Mouse (Mus musculus) hindbrain, embryonic 11.5 days (tissue): ENCODE measurements around the gene Nxpe3. TPM values are rescaled to one million over a fixed set of nuclear protein-coding genes. Genes with fewer than 3 reads are reported as not detected.
A peak's percentile ranks its signal among the peaks of the same experiment; 100 is the strongest.

ENCODE experiments used
- ATAC-seq: fragments of 200-750 bp; cut with Nextera tagmentation; 2 replicates; pipeline ENCODE4 v1.8.0; 2017; ENCODE audit warnings: mild to moderate bottlenecking, moderate TSS enrichment, moderate library complexity; ENCODE audit not compliant: low FRiP score
- DNase-seq: peaks from one replicate; pipeline ENCODE4 v3.0.0-alpha.2; 2015; ENCODE audit warnings: low spot score
- H3K27ac ChIP-seq: fragments of 300-500 bp; sonication (generic); 2 replicates; pipeline ENCODE4 v1.5.1; 2014; ENCODE audit warnings: mild to moderate bottlenecking, low read depth, low read length
- H3K27me3 ChIP-seq: fragments of 300-500 bp; sonication (generic); 2 replicates; pipeline ENCODE4 v1.6.1; 2014; ENCODE audit warnings: mild to moderate bottlenecking, low read length, moderate library complexity, mixed read lengths; ENCODE audit not compliant: control insufficient read depth, insufficient read depth
- H3K36me3 ChIP-seq: fragments of 300-500 bp; sonication (generic); 2 replicates; pipeline ENCODE4 v1.6.1; 2014; ENCODE audit warnings: mild to moderate bottlenecking, low read length, moderate library complexity, mixed read lengths; ENCODE audit not compliant: control insufficient read depth, insufficient read depth
- H3K4me1 ChIP-seq: fragments of 300-500 bp; sonication (generic); replicated peaks from 2 replicates; pipeline ENCODE4 v1.6.1; 2014; ENCODE audit warnings: low read length, mixed read lengths; ENCODE audit not compliant: control insufficient read depth, insufficient read depth
- H3K4me2 ChIP-seq: fragments of 300-500 bp; sonication (generic); replicated peaks from 2 replicates; pipeline ENCODE4 v1.6.1; 2014; ENCODE audit warnings: mild to moderate bottlenecking, low read depth, low read length
- H3K4me3 ChIP-seq: fragments of 300-500 bp; sonication (generic); 2 replicates; pipeline ENCODE4 v1.5.1; 2014; ENCODE audit warnings: low read depth, low read length
- H3K9ac ChIP-seq: fragments of 300-500 bp; sonication (generic); 2 replicates; pipeline ENCODE4 v1.6.1; 2014; ENCODE audit warnings: low read depth, low read length
- H3K9me3 ChIP-seq: fragments of 300-500 bp; sonication (generic); 2 replicates; pipeline ENCODE4 v1.6.1; 2016; ENCODE audit warnings: low read length; ENCODE audit not compliant: control insufficient read depth
- WGBS: fragments of 180-500 bp; shearing (Covaris S2); extraction: QIAGEN DNeasy Blood & Tissue Kit; methylation state at CpG from one replicate; pipeline ENCODE4 v1.1.7; 2014; 5-methylcytosine and 5-hydroxymethylcytosine counted together
- polyA plus RNA-seq: library from polyadenylated mRNA; unstranded; fragments of >200 nt; fragmentation: Nextera tagmentation; extraction: Ambion mirVana; gene quantifications from 2 replicates; pipeline ENCODE4 v1.2.1, GENCODE M21; 2014

Nxpe3 gene
- polyA plus RNA-seq, 1 experiment from 2014 or later, result 1.0 TPM

- ATAC-seq (no peak), DNase-seq (no peak)
- Histone ChIP-seq H3K9ac (no peak overlapping the region), H3K27ac (no peak overlapping the region), H3K4me3 (no peak overlapping the region), H3K4me2 (no peak overlapping the region), H3K4me1 (no peaks in the 10 kb centered on the region), H3K36me3 (peaks cover 7% of the 10 kb centered on the region; the same call in 1 of the 2 replicates), H3K9me3 (no peaks in the 10 kb centered on the region), H3K27me3 (no peaks in the 10 kb centered on the region)
- 97% methylated on average over 7 of the region's 7 CpGs for WGBS
Observed at GRCm38 (mm10) chr16:55914716-55915115, 19.6 kb upstream of the Nxpe3 start.

- no peak overlapping the region for H3K9ac ChIP-seq
- 87% methylated on average over 10 of the region's 10 CpGs for WGBS
- no peak overlapping the region for H3K4me2 ChIP-seq
- DNase-seq, result no peak
- no peak overlapping the region for H3K27ac ChIP-seq
- H3K27me3 ChIP-seq, result no peaks in the 10 kb centered on the region
- no peaks in the 10 kb centered on the region for H3K4me1 ChIP-seq
- no peak overlapping the region for H3K4me3 ChIP-seq
- peaks cover 7% of the 10 kb centered on the region; the same call in 1 of the 2 replicates for H3K36me3 ChIP-seq
- H3K9me3 ChIP-seq, result no peaks in the 10 kb centered on the region
- ATAC-seq, result peak; percentile 22; the same call in 1 of the 2 replicates
Observed at GRCm38 (mm10) chr16:55910208-55910793, 15.2 kb upstream of the Nxpe3 start.

GRCm38 (mm10) chr16:55906928-55907679 is 12.0 kb upstream of the Nxpe3 start:
- H3K27me3 ChIP-seq, result no peaks in the 10 kb centered on the region
- H3K9me3 ChIP-seq, result no peaks in the 10 kb centered on the region
- H3K36me3 ChIP-seq, result 0 out of 2 replicates have a peak, but pooled peaks cover 3% of the 10 kb centered on the region
- H3K4me3 ChIP-seq, result no peak overlapping the region
- H3K4me2 ChIP-seq, result no peak overlapping the region
- ATAC-seq (no peak), DNase-seq (no peak)
- no peak overlapping the region for H3K27ac ChIP-seq
- WGBS, result 91% methylated on average over 5 of the region's 5 CpGs
- no peak overlapping the region for H3K9ac ChIP-seq
- H3K4me1 ChIP-seq, result no peaks in the 10 kb centered on the region

- Histone ChIP-seq H3K36me3 (0 out of 2 replicates have a peak, but pooled peaks cover under 1% of the 10 kb centered on the region), H3K27me3 (no peaks in the 10 kb centered on the region), H3K4me2 (no peak overlapping the region), H3K4me3 (no peak overlapping the region), H3K9me3 (no peaks in the 10 kb centered on the region), H3K27ac (no peak overlapping the region), H3K4me1 (no peaks in the 10 kb centered on the region), H3K9ac (no peak overlapping the region)
- no peak for ATAC-seq
- DNase-seq, result no peak
- 93% methylated on average over 25 of the region's 25 CpGs for WGBS
Observed at GRCm38 (mm10) chr16:55905370-55905769, 10.3 kb upstream of the Nxpe3 start.

GRCm38 (mm10) chr16:55901839-55902756 is 7.0 kb upstream of the Nxpe3 start:
- H3K4me3 ChIP-seq, result no peak overlapping the region
- H3K9ac ChIP-seq, result no peak overlapping the region
- ATAC-seq (no peak), DNase-seq (no peak)
- no peaks in the 10 kb centered on the region for H3K27me3 ChIP-seq
- no peaks in the 10 kb centered on the region for H3K36me3 ChIP-seq
- no peak overlapping the region for H3K4me2 ChIP-seq
- no peak overlapping the region for H3K27ac ChIP-seq
- H3K4me1 ChIP-seq, result no peaks in the 10 kb centered on the region
- WGBS, result 93% methylated on average over 14 of the region's 14 CpGs
- no peaks in the 10 kb centered on the region for H3K9me3 ChIP-seq

GRCm38 (mm10) chr16:55898385-55899002 is 3.4 kb upstream of the Nxpe3 start:
- DNase-seq, result no peak
- Histone ChIP-seq H3K27me3 (no peaks in the 10 kb centered on the region), H3K4me1 (no peaks in the 10 kb centered on the region), H3K27ac (no peak overlapping the region), H3K9ac (no peak overlapping the region), H3K9me3 (no peaks in the 10 kb centered on the region), H3K36me3 (no peaks in the 10 kb centered on the region), H3K4me3 (no peak overlapping the region), H3K4me2 (no peak overlapping the region)
- ATAC-seq, result no peak
- 92% methylated on average over 9 of the region's 9 CpGs for WGBS

GRCm38 (mm10) chr16:55895651-55896095 is 588 bp upstream of the Nxpe3 start:
- 2% methylated on average over 9 of the region's 9 CpGs for WGBS
- H3K27me3 ChIP-seq, result no peaks in the 10 kb centered on the region
- H3K9me3 ChIP-seq, result no peaks in the 10 kb centered on the region
- no peaks in the 10 kb centered on the region for H3K4me1 ChIP-seq
- no peaks in the 10 kb centered on the region for H3K36me3 ChIP-seq
- H3K9ac ChIP-seq, result peak overlapping the region; percentile 88
- no peak for DNase-seq
- H3K4me2 ChIP-seq, result peak overlapping the region; percentile 72
- peak; percentile 21 for ATAC-seq
- H3K27ac ChIP-seq, result peak overlapping the region; percentile 81
- peak overlapping the region; percentile 74 for H3K4me3 ChIP-seq

GRCm38 (mm10) chr16:55894536-55894892 is 571 bp downstream of the Nxpe3 start:
- Histone ChIP-seq H3K9ac (peak overlapping the region; percentile 88), H3K36me3 (no peaks in the 10 kb centered on the region), H3K27me3 (no peaks in the 10 kb centered on the region), H3K27ac (no peak overlapping the region; the same call in 1 of the 2 replicates), H3K4me2 (peak overlapping the region; percentile 72), H3K4me3 (peak overlapping the region; percentile 74), H3K9me3 (no peaks in the 10 kb centered on the region), H3K4me1 (no peaks in the 10 kb centered on the region)
- 0% methylated on average over 4 of the region's 4 CpGs for WGBS
- DNase-seq (no peak), ATAC-seq (no peak)
